Mouse (Mus musculus): ENCODE data around the gene Aifm3.
"Not testable (repeated sequence)": the region's sequence is repeated elsewhere in the genome, so short reads cannot be mapped to it uniquely, and the experiment has no call there.

Gene Aifm3

GRCm38 (mm10) chr16:17499249-17499883 lies 10.0 kb downstream of the Aifm3 start:
- DNase-seq (ENCODE audit: low spot score in 2 of 2), result no peak

DNA sequence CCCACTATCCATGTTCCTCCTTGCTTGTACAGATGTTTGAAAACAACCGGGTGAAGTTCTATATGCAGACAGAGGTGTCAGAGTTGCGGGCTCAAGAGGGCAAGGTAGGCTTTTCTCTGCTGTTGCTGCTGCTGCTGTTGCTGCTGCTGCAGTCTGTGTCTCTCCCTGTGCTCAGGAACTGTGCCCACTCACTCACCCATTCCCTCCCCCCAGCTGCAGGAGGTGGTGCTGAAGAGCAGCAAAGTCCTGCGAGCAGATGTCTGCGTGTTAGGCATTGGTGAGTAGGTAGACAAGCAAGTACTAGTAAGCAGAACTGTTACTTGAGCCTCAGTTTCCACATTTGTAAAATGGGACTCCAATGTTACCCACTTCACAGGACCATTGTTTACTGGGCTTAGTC lies 13.3 kb downstream of the Aifm3 start:
- DNase-seq (ENCODE audit: low spot score in 2 of 2), result no peak

GRCm38 (mm10) chr16:17507018-17507552 lies 17.7 kb downstream of the Aifm3 start:
- DNase-seq (ENCODE audit: low spot score in 2 of 2), result no peak

GRCm38 (mm10) chr16:17508031-17508430 lies 18.6 kb downstream of the Aifm3 start:
- DNase-seq (ENCODE audit: low spot score in 2 of 2), result not testable (repeated sequence)

GRCm38 (mm10) chr16:17508546-17509239 lies 19.3 kb downstream of the Aifm3 start, which contains the start of gene Lztr1:
Gene Lztr1 (plus strand): TSS chr16:17508688.
- DNase-seq (ENCODE audit: low spot score in 2 of 2), result peak; percentile 82 to 87

GRCm38 (mm10) chr16:17509240-17509597 lies 19.8 kb downstream of the Aifm3 start:
- DNase-seq (ENCODE audit: low spot score in 2 of 2), result no peak

DNA sequence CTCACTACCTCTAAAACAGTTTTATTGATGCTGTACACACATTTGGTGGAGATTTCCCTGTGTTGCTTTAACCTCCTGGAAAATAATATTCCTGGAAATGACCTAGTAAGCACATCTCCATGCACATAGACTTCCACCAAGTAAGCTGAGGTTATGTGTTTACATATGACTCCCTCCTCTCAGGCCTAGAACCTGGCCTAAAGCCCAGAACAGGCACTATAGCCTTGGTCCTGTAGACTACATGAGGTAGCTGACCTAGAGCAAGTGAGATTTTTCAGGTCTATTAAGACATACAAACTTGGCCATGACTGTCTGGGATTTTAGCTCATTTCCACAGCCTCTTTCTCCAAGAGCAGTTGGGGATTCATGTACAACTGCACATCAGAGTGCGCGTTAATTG lies 20.7 kb downstream of the Aifm3 start:
- DNase-seq (ENCODE audit: low spot score in 2 of 2), result no peak

DNA sequence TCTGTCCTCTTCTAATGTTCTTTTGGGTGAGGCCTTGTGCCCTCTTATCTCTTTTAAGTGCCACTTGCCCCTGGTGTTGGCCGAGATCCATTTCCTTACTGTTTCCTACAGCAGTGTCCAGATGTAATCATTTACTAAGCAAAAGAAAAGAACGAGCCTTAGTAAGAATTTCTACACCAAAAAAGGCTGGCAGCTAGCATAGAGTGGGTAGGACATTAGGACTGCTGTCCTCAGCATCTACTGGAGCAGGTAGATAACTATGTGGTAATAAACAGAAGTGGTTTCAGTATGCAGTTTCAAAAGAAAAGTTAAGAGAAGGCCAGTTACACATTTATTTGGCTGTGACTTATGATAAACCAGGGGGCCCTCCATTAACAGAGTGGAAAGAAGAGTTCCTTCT lies 21.3 kb downstream of the Aifm3 start:
- DNase-seq (ENCODE audit: low spot score in 2 of 2), result no peak

DNA sequence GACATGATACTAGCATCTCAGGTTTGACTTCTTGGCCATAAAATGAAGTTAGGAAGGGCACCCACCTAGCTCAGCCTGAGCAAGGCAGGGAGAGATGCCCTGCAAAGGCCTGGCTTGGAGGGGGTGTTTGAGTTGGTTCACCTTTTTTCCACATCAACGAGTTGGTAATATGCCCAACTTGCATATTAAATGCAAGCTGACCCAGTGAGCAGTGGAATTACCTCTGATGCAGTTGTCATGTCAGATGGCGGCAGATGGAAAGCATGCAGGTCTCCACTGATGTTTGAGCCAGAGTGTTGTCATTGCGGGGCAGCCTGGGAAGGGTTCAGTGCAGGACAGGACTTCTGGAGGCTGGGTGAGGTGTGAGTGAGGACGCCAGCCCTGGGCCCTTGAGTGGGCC lies 22.0 kb downstream of the Aifm3 start:
- no peak for DNase-seq (ENCODE audit: low spot score in 2 of 2)

DNA sequence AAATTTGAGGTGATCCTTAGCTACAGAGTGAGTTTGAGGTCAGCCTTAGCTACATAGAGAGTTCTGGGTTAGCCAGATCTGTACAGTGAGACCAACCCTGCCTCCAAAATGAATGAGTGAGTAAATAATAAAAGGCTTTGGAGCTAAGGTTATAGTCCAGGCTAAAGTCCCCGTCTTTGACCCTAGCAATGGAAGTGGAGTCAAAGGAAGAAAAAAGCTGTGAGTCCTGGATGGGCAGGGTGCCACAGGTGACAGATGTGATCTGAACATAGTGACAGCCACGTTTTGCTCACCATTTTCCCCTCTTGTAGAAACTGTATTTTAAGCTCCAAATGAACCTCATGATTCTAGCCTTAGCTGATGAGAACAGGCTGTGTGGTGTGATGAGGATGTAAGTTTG lies 29.5 kb downstream of the Aifm3 start:
- no peak for DNase-seq (ENCODE audit: low spot score in 2 of 2)

DNA sequence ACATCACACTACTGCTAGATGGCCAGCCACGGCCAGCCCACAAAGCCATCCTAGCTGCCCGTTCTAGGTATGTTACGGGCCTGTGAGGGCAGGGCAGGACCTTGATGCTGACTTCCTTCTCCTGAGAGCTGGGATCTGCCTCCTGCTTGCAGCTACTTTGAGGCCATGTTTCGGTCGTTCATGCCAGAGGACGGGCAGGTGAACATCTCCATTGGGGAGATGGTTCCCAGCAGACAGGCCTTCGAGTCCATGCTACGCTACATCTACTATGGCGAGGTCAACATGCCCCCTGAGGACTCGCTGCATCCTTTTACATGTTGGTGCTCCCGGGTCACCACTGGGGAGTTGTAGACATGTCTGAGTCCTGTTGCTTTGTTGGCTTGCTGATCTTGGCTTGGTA lies 34.7 kb downstream of the Aifm3 start:
- DNase-seq (ENCODE audit: low spot score in 2 of 2), result no peak

DNA sequence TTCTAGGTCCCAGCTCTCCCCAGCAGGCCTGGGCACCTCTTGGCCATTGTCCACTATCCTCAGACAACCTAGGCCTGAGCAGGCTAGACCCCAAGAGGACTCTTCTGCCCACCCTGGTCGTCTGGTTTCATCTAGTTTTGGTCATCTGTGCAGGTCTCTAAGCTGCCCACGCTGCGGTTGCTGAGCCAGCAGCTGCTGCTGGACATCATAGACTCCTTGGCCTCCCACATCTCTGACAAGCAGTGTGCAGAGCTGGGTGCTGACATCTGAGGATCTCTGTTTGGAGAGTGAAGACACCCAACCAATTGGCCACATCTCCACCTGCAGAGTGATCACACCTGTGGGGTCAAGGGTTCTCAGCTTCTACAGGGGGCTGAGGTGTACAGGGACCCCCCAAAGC lies 36.1 kb downstream of the Aifm3 start:
- DNase-seq (ENCODE audit: low spot score in 2 of 2), result no peak

DNA sequence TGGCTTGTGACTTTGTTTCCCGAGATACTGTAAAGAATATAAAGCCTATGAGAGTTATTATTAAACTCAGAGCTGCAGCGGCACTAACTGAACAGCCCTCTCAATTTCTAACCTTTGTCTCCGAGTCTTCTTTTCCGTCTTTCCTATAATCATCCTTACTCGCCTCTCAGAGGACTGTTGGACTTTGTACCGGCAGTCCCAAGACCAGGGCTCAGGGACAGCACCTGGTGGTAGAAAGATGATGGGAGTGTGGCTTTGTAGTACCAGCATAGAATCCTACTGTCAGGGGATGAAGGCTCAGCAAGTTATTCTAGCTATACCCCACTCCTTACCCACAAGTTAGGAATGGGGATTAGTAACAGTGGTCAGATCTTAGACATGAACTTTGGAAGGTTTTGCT lies 36.8 kb downstream of the Aifm3 start:
- DNase-seq (ENCODE audit: low spot score in 2 of 2), result no peak

- no peak for DNase-seq (ENCODE audit: low spot score in 2 of 2)
Observed at GRCm38 (mm10) chr16:17527606-17528005, 38.2 kb downstream of the Aifm3 start.

DNA sequence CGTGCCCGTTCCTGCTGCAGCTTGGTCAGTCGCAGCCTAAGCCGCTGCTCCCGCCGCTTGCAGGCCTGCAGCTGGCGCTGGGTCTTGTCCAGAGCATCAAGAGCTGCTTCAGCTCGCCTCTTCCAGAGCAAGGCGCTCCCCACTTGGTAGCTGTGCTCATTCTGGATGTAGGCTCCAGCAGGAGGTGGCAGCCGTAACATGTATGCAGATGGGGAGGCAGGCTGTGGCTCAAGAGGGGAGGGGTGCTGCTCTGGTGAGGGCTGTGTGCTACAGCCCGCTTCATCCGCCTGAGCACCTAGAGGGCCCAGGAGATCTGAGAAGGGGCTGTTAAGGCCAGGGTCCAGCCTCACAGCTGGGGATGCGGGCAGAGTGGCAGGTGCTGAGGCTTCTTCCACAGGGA lies 38.9 kb downstream of the Aifm3 start:
- no peak for DNase-seq (ENCODE audit: low spot score in 2 of 2)

- no peak for DNase-seq (ENCODE audit: low spot score in 2 of 2)
Observed at GRCm38 (mm10) chr16:17529981-17530586, 40.7 kb downstream of the Aifm3 start.

GRCm38 (mm10) chr16:17530640-17531288 lies 41.4 kb downstream of the Aifm3 start, which contains the start of gene Thap7:
Gene Thap7 (minus strand): TSS chr16:17531136.
- DNase-seq (ENCODE audit: low spot score in 2 of 2), result peak; percentile 96 to 97

DNA sequence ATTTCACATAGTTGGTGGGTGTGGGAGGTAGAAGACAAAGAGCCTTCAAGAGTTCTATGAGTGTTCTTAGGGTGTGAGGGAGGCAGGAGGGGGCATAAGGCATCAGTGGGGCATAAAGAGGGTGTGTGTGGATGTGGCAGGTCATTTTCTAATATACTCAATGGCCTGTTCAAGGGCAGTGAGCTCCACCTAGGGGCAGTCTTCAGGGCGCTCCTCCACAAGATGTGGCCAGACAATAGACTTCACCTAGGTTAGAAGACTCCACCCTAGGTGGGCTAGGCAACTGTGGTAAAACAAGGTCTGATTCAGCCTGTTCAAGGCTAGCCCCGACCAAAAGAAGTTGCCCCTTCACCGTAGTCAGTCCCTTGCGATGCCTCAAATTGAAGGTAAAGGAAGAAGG lies 42.9 kb downstream of the Aifm3 start:
- DNase-seq (ENCODE audit: low spot score in 2 of 2), result no peak

DNA sequence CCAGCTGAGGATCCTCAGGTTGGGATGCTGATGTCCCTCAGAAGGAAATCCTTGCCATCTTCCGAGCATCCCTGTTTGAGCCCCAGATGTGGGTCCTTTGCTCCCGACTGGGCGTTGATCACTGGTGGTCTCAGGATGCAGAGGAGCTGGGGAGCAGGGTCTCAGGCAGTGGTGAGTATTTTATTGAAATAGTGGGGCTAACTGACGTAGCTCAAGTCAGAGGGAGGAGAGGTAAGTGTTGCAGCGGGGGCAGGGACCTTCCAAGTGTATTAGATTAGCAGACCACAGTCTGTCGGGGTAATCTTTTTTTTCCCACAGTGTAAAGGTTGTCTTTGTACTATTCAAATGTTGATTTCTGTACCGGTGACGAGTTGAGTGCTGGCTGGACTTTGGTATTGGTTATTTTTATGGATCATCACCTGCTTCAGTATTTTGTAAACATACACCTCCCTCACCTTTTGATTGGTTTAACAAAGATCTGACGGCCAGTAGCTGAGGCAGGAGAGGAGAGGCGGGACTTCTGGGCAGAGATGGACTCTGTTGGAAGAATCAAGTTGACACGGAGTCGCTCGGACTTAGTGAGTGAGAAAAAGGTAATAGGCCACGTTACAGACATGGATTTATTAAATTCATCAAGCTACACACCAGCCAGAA lies 43.4 kb downstream of the Aifm3 start:
- DNase-seq (ENCODE audit: low spot score in 2 of 2), result no peak

DNA sequence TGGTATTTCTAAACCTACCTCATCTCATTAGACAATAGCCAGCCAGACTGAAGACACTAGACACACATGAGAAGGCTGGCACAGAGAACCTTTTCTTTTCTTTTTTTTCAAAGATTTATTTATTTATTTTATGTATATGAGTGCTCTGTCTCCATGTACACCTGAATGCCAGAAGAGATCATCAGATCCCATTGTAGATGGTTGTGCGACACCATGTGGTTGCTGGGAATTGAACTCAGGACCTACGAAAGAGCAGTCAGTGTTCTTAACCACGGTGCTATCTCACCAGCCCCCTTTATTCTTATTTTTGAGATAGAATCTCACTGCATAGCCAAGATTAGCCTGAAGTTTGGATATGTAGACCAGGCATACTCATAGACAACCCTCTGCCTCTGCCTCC lies 47.2 kb downstream of the Aifm3 start:
- no peak for DNase-seq (ENCODE audit: low spot score in 2 of 2)

DNA sequence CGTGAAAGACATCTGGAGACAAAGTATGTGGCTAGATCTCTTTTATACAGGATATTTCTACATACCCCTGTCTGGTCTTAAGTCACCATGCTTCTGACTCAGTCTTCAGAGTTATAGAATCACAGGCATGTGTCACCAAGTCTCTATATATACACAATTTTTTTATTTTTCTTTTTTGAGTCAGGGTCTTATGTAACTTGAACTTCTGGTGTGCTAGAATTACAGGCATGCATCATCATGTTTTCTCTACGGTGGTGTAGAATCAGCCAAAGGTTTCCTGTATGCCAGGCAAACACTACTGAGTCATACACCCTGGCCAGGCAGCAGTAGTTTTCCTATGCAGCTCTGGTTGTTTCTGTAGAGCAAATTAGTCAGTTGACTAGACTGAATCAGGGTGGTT lies 53.2 kb downstream of the Aifm3 start:
- DNase-seq (ENCODE audit: low spot score in 2 of 2), result no peak

DNA sequence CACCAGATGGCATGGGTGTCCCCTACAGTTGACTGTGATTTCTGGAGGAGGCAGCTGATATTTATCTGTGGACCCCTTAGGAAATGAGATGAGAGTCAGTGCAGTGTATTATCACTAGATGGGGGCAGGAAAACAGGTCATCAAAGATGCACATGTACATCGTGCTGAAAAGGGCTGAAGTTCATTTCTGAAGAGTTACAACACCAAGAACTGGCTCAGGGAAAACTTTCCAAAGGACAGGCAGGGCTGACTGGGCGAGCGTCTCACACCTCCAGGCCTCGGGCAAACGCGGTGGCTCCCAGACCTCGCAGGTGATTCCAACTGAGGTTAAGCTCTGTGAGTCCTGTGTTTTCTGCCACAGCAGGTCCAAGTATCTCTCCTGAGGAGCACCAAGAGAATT lies 63.4 kb downstream of the Aifm3 start:
- no peak for DNase-seq (ENCODE audit: low spot score in 2 of 2)

Measured in urinary bladder, postnatal 4 days (tissue).